Mouse (Mus musculus): ENCODE data around the gene Tcp11x2. TPM values are rescaled to one million over a fixed set of nuclear protein-coding genes. Genes with fewer than 3 reads are reported as not detected.
A peak's percentile ranks its signal among the peaks of the same experiment; 100 is the strongest.

The Tcp11x2 gene
- not detected for total RNA-seq (2021)
- long read RNA-seq, experiment 1 = 0 reads
- long read RNA-seq, experiment 2 = 0 reads

DNA sequence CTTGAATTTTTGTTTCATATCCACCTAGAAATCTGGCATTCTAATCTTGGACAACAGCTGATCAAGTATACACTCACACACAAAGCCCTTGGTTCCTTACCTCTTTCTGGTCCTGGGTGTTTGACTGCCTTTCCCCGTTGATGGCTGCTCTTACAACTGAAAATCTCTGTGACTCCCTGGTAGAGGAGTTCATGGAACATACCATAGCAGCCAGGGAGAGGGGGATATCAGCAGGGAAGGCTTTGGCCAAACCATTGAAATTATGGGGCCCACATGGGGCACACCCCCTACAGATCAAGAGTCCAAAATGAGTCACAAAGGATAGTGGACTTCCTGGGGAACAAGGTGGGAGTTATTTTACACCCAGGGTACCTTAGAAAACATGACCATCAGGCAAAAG lies at the start of gene Tcp11x2:
Gene Tcp11x2 (minus strand): TSS at position 158 of the 400 bp plus-strand sequence.
- DNase-seq = no peak
- intact Hi-C loops (cut with DNase I; ENCODE audit: low total_unique reads) = no loop called here

DNA sequence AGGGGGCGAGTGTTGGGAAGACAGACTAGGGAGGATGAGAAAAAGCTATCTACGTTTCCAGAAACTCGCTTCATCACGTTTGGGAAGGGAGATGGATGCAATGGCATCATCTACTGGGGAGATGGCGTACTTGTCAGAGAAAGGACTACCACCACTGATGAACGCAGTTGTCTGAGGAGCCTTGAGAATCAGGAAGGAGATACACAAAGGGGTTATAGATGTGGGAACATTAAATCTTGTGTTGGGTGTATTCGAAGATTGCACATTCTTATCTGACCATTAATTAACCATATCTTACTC lies 49.4 kb upstream of the Tcp11x2 start:
- intact Hi-C loops (cut with DNase I; ENCODE audit: low total_unique reads) = no loop called here

DNA sequence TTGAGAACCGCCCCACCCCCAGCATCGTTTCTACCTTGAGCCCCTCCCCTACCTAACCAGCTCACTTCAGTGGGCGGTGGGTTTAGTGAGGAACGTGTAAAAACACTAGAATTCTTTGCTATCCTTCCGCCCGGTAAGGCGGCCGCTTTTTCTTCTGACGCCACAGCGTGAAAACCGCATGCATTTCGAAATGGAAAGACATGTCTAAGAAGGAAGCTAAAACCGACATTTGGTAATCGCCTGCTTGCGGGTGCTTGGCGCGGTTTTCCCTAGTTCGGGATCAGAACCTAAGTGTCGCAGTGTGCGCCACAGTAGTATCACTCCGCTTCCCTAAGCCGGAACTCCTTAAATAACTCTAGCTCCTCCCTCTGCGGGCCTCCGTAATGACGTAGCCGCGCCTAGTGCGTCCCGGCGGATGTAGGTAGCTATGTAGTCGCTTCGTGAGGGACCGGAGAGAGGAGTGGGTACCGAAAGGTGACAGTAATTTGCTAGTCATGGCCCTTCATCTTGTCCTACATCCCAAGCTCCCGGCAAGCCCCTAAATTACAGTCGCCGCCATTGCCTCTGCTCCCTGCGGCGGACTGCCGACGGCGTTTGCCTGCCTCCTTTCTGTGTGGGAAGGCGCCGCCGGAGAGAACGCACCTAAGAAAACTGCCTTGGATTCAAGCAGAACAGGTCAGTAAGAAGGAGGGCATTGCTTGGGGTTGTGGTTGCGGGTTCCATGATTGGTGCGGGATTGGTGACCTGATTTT lies 48.9 kb upstream of the Tcp11x2 start, which contains the start of the genes Armcx5 and Gprasp1:
Gene Armcx5 (plus strand): TSS at position 430 of the 752 bp plus-strand sequence.
Gene Gprasp1 (plus strand): TSS at position 430 of the 752 bp plus-strand sequence.
- intact Hi-C loops (cut with DNase I; ENCODE audit: low total_unique reads) = no loop called here

More for the DNA sequence above, 49.4 kb upstream of the Tcp11x2 start:
- DNase-seq = no peak

DNA sequence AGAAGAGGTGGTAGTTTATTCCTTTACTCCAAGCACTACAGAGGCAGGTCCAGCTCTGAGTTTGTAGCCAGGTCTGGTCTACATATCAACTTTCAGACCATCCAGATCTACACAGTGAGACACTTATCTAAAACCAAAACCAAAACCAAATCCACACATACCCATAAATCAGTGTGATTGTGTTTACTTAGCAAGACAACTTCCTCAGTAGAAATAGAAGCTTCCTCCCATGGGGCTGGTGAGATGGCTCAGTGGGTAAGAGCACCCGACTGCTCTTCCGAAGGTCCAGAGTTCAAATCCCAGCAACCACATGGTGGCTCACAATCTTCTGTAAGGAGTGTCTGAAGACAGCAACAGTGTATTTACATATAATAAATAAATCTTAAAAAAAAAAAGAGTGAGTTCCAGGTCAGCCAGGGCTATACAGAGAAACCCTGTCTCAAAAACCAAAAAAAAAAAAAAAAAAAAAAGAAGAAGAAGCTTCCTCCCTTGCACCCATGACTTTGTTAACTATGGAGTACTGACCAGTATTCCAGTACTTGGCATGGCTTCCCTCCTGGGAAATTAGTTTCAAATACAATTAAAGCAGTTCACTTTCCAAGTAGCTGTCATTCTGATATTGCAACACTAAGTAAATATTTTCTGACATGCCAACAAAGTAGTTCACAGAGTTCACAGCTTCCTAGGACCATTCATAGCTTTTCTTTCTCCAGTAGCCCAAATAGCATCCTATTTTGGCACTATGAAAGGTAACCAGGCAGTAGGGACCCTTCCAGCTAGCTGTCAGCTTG lies 45.3 kb upstream of the Tcp11x2 start:
- intact Hi-C loops (cut with DNase I; ENCODE audit: low total_unique reads) = no loop called here

More for the DNA sequence above, 48.9 kb upstream of the Tcp11x2 start, which contains the start of the genes Armcx5 and Gprasp1:
- DNase-seq = peak; percentile 83

DNA sequence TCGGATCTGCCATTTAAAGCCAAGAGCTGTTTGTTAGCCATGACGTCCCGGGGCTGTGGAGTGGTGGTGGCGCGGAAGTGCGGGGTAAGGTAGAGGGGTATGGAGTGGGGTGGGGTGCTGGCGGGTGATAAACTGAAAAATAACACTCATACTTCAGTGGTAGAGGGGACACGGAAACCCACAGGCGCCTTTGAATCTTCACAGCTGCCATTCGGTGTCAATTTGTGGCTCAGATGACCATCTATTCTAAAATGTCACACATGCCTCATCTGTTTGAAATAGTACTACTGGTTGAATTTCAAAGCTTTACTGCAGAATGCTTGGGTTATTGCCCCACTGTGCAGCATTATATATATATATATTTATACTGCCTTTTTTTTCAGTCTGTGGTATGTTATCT lies 31.6 kb upstream of the Tcp11x2 start, which contains the start of gene Tmsb15a:
Gene Tmsb15a (minus strand): TSS at position 101 of the 400 bp plus-strand sequence.
- intact Hi-C loops (cut with DNase I; ENCODE audit: low total_unique reads) = no loop called here
- DNase-seq = no peak

More for the DNA sequence above, 45.3 kb upstream of the Tcp11x2 start:
- DNase-seq = no peak

DNA sequence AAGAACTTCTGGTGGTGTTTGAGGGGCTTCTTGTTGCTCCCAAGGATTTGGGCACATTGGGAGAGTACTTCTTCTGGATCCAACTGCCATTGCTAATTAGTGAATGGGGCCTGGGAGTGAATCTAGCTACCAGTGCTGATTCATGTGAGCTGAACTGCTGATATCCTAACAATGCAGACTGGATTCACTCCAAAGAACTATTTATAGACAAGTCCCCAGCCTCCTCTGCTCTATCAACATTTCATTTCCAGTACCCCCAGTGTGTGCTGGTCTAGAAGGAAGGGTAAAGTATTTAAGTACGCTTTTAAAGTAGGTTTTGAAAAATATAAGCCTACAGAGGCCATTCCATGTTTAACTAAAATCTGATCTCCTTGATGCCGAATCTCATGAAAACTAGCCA lies 19.3 kb upstream of the Tcp11x2 start:
- no peak for DNase-seq
- intact Hi-C loops (cut with DNase I; ENCODE audit: low total_unique reads) = no loop called here

DNA sequence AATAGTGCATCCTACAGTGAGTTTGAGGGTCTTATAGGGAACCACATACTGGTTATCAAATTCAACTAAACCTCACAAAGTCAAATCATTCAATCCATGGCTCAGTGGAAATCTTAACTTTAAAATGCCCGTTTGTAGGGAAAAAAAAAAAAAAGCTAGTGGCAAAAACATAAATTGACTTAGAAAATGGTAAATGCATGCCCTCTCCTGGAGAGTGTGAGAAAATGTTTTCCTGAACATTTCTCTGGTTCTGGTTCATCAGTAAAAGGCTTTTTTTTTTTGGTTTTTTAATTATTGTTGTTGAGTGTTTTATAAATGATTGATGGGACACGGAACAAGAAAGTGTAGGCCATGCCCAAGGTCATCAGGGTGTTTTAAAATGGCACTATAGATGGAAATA lies 10.8 kb upstream of the Tcp11x2 start:
- intact Hi-C loops (cut with DNase I; ENCODE audit: low total_unique reads) = no loop called here
- no peak for DNase-seq

DNA sequence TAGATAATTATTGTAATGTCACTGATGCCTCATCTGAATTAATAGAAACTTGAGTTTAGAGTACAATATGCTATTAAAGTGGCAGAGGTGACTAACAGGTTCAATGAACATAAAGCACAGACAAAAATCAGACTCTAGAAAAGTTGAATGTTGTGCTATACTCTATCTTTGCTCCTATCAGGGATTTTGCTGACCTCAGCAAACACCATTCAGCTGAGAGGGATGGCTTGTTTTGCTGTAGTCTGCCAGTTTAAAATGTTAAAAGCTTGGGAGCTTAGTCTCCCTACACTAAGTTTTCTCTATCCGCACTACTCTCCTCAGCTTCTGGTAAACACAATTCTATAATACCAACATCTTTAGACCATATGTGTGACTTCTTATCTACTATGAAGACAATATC lies 9.5 kb upstream of the Tcp11x2 start:
- no peak for DNase-seq
- intact Hi-C loops (cut with DNase I; ENCODE audit: low total_unique reads) = no loop called here

DNA sequence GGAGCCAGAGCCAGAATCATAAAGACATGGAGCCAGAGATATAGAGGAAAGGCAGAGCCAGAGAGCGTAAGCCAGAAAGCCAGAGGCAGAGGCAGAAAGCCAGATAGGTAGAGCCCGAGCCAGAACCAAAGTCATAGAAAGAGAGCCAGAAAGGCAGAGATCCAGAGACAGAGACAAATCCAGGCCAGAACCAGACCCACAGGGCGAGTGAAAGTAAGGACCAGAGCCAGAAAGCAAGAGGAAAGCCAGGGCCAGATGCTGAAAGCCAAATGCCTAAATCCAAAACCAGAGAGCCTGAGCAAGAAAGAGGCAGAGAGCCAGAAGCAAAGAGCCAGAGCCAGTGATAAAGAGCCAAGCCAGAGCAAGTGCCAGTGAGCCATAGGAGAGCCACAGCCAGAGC lies 5.8 kb downstream of the Tcp11x2 start:
- no peak for DNase-seq
- intact Hi-C loops (cut with DNase I; ENCODE audit: low total_unique reads) = no loop called here

DNA sequence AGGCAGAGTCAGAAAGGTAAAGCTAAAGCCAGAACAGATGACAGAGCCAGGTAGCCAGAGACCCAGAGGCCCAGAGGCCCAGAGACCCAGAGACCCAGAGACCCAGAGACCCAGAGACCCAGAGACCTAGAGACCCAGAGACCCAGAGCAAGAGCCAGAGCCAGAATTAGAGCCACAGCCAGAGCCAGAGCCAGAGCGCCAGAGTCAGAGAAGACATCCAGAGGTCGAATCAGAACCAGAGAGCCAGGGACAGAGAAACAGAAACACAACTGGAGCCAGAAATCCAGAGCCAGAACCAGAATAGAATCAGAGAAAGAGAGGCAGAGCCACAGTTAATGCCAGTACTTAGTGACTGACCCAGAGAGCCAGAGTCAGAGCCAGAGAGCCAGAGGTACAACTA lies 11.7 kb downstream of the Tcp11x2 start:
- DNase-seq = no peak
- intact Hi-C loops (cut with DNase I; ENCODE audit: low total_unique reads) = no loop called here

DNA sequence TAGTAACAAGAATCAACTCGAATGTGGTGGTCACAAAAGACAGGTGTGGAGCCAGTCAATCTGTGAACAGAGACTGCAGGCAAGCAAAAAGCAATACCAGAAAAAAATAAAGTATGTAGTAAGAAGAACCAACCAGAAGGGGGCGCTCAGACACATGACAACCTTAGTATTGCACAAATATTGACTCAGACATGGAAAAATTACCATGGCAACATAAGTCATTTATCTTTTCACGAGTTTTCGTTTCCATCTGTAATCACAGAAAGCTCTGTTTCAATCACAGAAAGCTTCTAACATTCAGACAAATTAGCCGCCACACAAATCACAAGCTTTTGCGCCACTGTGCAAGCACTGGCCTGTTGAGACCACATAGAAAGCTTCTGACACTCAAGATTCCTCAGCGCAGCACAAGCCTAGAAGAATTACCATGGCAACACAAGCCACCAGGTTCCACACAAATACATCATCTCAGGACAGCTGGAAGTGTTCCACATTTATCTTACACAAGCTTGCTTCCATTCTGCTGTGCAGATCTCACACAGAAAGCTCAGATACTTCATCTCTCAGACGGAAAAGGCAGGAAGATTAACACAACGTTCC lies 41.3 kb downstream of the Tcp11x2 start:
- DNase-seq = no peak

DNA sequence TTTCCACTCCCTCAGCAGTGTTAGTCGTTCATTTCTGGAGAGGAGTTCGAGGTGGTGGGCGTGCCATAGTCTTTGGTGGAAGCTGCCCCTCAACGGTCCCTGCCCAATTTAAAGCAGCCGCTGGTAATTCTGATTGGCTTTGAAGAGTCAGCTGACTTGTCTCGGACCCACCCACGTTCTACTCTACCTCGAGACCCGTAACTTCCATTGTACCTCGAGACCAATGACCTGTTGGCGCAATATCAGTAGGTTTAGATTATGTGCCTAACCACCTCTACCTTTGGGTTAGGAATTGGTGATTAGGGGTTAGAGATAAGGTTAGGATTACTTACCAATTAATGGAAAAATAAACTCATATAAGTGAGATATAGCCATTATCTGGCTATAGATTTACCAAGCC lies 66.0 kb downstream of the Tcp11x2 start, which contains the start of gene Prame:
Gene Prame (minus strand): TSS at position 101 of the 400 bp plus-strand sequence.
- no peak for DNase-seq
- intact Hi-C loops (cut with DNase I; ENCODE audit: low total_unique reads) = no loop called here

More for the DNA sequence above, 41.3 kb downstream of the Tcp11x2 start:
- intact Hi-C loops (cut with DNase I; ENCODE audit: low total_unique reads) = no loop called here

Other genes starting within 250 kb of the Tcp11x2 start
- gene AV320801, start 199.2 kb downstream of the Tcp11x2 start, total RNA-seq (2021) = not detected
- gene Nxf7, start 95.0 kb downstream of the Tcp11x2 start, total RNA-seq (2021) = not detected
- not detected for gene Prame, start 66.1 kb downstream of the Tcp11x2 start, total RNA-seq (2021)
- not detected for gene Tmsb15a, start 31.5 kb upstream of the Tcp11x2 start, total RNA-seq (2021)
- 1 to 10 TPM; 3.5 to 3.9 TPM for gene Armcx5, start 48.9 kb upstream of the Tcp11x2 start, total RNA-seq (2021)
- gene Gprasp1, start 48.9 kb upstream of the Tcp11x2 start, total RNA-seq (2021) = 10 to 100 TPM; 14.6 to 17.4 TPM
- gene Bhlhb9, start 103.8 kb upstream of the Tcp11x2 start, total RNA-seq (2021) = 1 to 10 TPM; 7.9 to 8.8 TPM
- gene Gprasp2, start 145.2 kb upstream of the Tcp11x2 start, total RNA-seq (2021) = 1 to 10 TPM; 1.4 to 2.1 TPM